Comparison of ENCODE assay signal across 29 mouse cellular contexts in the genomic region with DNA sequence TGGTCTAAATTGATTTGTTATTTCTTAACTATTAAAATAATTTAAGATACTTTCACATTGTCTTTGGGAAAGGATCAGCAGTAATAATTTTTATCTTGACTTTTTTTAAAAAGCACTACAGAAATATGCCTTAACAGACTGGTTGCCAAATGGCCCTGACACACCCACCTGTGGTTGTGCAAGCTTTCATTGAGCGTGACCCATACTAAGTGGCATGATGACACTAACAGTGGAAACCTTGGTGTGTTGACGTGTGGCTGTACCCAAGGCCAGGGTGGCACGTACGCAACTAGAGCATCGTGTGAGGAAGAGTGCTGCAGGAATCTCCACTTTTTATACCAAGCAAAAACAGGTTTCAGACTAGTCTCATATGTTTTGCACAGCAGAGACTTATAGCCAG. TPM values are rescaled to one million over a fixed set of nuclear protein-coding genes. Genes with fewer than 3 reads are reported as not detected.
"Had no signal": no experiment of that assay in that cellular context is flagged by ENCODE, and none has a peak within 500 bp of the region (broad histone marks: within the 10 kb centered on the region; RNA-seq: fewer than 3 reads in every experiment).

No protein-coding gene starts in this region.

- H3K36me3 ChIP-seq: limb, embryonic 10.5 days; limb, embryonic 13.5 days; liver, embryonic 15.5 days; lung, embryonic 15.5 days; midbrain, embryonic 12.5 days; midbrain, embryonic 15.5 days; neural tube, embryonic 12.5 days; neural tube, embryonic 15.5 days had no signal

- H3K4me3 ChIP-seq: layer of hippocampus, adult 2 months; limb, embryonic 10.5 days; limb, embryonic 13.5 days; liver, embryonic 15.5 days; lung, embryonic 15.5 days; midbrain, embryonic 12.5 days; midbrain, embryonic 15.5 days; neural tube, embryonic 12.5 days; neural tube, embryonic 15.5 days had no signal

- ATAC-seq: intestine, postnatal 0 days; midbrain, embryonic 15.5 days had no signal

- H3K27me3 ChIP-seq: limb, embryonic 13.5 days; liver, embryonic 15.5 days; lung, embryonic 15.5 days; midbrain, embryonic 12.5 days; midbrain, embryonic 15.5 days; neural tube, embryonic 12.5 days; neural tube, embryonic 15.5 days had no signal

- DNase-seq: kidney, adult 2 months; kidney, postnatal 25 days; layer of hippocampus, adult 9-11 months; liver; lung, postnatal 10 days; right cerebral cortex, adult 18-20 months; right cerebral cortex, postnatal 14 days; right cerebral cortex, postnatal 4 days; thymus, postnatal 4 days had no signal

RNA-seq across cellular contexts. Expression of a gene that starts 31.3 kb away (rescaled TPM):
- total RNA-seq: layer of hippocampus, adult 2 months; layer of hippocampus, postnatal 25 days; left cerebral cortex, adult 18-20 months; left cerebral cortex, postnatal 25 days; megakaryocyte, adult 5-6 weeks had no signal
- polyA plus RNA-seq: intestine, postnatal 0 days; kidney, adult 2 months; kidney, embryonic 14.5 days; kidney, postnatal 0 days; large intestine, adult 2 months; limb, embryonic 10.5 days; limb, embryonic 13.5 days; liver, embryonic 15.5 days; lung, embryonic 15.5 days; macrophage; midbrain, embryonic 12.5 days; midbrain, embryonic 15.5 days; neural tube, embryonic 12.5 days; neural tube, embryonic 15.5 days; stomach, embryonic 14.5 days; thymus, postnatal 0 days had no signal
